Mouse (Mus musculus): ENCODE results near the gene Ints11. TPM values are rescaled to one million over a fixed set of nuclear protein-coding genes. Genes with fewer than 3 reads are reported as not detected.

Gene Ints11
- total RNA-seq, 4 experiments from 2014 or later: 30.5 to 40.2 (median 35.9) TPM

- peak in 1 of 2 experiments; percentile 39 for DNase-seq (ENCODE audit: low spot score in 2 of 2)
Measured at GRCm38 (mm10) chr4:155847591-155848352, 21.6 kb upstream of the Ints11 start.

- DNase-seq (ENCODE audit: low spot score in 2 of 2): no peak
Measured at GRCm38 (mm10) chr4:155848434-155849095, 20.8 kb upstream of the Ints11 start.

GRCm38 (mm10) chr4:155849391-155849790, 20.0 kb upstream of the Ints11 start:
- DNase-seq (ENCODE audit: low spot score in 2 of 2): no peak

GRCm38 (mm10) chr4:155849792-155850451, 19.4 kb upstream of the Ints11 start:
- DNase-seq (ENCODE audit: low spot score in 2 of 2): no peak

- no peak for DNase-seq (ENCODE audit: low spot score in 2 of 2)
Measured at GRCm38 (mm10) chr4:155851368-155851767, 18.0 kb upstream of the Ints11 start.

- DNase-seq (ENCODE audit: low spot score in 2 of 2): no peak
Measured at GRCm38 (mm10) chr4:155851951-155852411, 17.4 kb upstream of the Ints11 start.

GRCm38 (mm10) chr4:155853421-155853820, 15.9 kb upstream of the Ints11 start:
- DNase-seq (ENCODE audit: low spot score in 2 of 2): no peak

- no peak for DNase-seq (ENCODE audit: low spot score in 2 of 2)
Measured at GRCm38 (mm10) chr4:155854991-155855390, 14.4 kb upstream of the Ints11 start.

- no peak for DNase-seq (ENCODE audit: low spot score in 2 of 2)
Measured at GRCm38 (mm10) chr4:155856071-155856470, 13.3 kb upstream of the Ints11 start.

GRCm38 (mm10) chr4:155856881-155857280, 12.5 kb upstream of the Ints11 start:
- no peak for DNase-seq (ENCODE audit: low spot score in 2 of 2)

- no peak for DNase-seq (ENCODE audit: low spot score in 2 of 2)
Measured at GRCm38 (mm10) chr4:155859318-155859717, 10.0 kb upstream of the Ints11 start.

GRCm38 (mm10) chr4:155861787-155862186, 7.6 kb upstream of the Ints11 start:
- no peak for DNase-seq (ENCODE audit: low spot score in 2 of 2)

- DNase-seq (ENCODE audit: low spot score in 2 of 2): peak in 1 of 2 experiments; percentile 4
Measured at GRCm38 (mm10) chr4:155863001-155863400, 6.3 kb upstream of the Ints11 start, which contains the start of gene Tas1r3. Gene Tas1r3 (minus strand): TSS chr4:155863362.

GRCm38 (mm10) chr4:155868614-155869298, 590 bp upstream of the Ints11 start:
- peak in 1 of 2 experiments; percentile 11 for DNase-seq (ENCODE audit: low spot score in 2 of 2)

- DNase-seq (ENCODE audit: low spot score in 2 of 2): no peak
Measured at GRCm38 (mm10) chr4:155871404-155871803, 2.1 kb downstream of the Ints11 start.

- DNase-seq (ENCODE audit: low spot score in 2 of 2): no peak
Measured at GRCm38 (mm10) chr4:155883587-155883986, 14.2 kb downstream of the Ints11 start.

- DNase-seq (ENCODE audit: low spot score in 2 of 2): no peak
Measured at GRCm38 (mm10) chr4:155886330-155886729, 17.0 kb downstream of the Ints11 start.

GRCm38 (mm10) chr4:155887674-155888073, 18.3 kb downstream of the Ints11 start:
- DNase-seq (ENCODE audit: low spot score in 2 of 2): peak in 1 of 2 experiments; percentile 8

- peak in 1 of 2 experiments; percentile 2 for DNase-seq (ENCODE audit: low spot score in 2 of 2)
Measured at GRCm38 (mm10) chr4:155888181-155888580, 18.8 kb downstream of the Ints11 start.

- peak; percentile 4 to 6 for DNase-seq (ENCODE audit: low spot score in 2 of 2)
Measured at GRCm38 (mm10) chr4:155889316-155889715, 20.0 kb downstream of the Ints11 start.

- DNase-seq (ENCODE audit: low spot score in 2 of 2): peak in 1 of 2 experiments; percentile 27
Measured at GRCm38 (mm10) chr4:155891011-155891471, 21.7 kb downstream of the Ints11 start.
